Mouse (Mus musculus): ENCODE data around the gene Rtp3. TPM values are rescaled to one million over a fixed set of nuclear protein-coding genes. Genes with fewer than 3 reads are reported as not detected.
A peak's percentile ranks its signal among the peaks of the same experiment; 100 is the strongest.

Rtp3 gene
- polyA plus RNA-seq, 1 experiment: not detected

- TF ChIP-seq POLR2A (IDR thresholded peaks at IDR 0.05; ENCODE audit: insufficient read depth, low read depth, low read length): no peak
- TF ChIP-seq CTCF (IDR thresholded peaks at IDR 0.05; ENCODE audit: insufficient read depth, low read depth, low read length): no peak
- WGBS: 96% methylated on average over 8 of the region's 8 CpGs
- H3K27ac ChIP-seq (ENCODE audit: insufficient read depth, low read depth, low read length): no peak overlapping the region
- no peaks in the 10 kb centered on the region for H3K4me1 ChIP-seq (ENCODE audit: control insufficient read depth, insufficient read depth, low read length)
- H3K4me3 ChIP-seq (ENCODE audit: insufficient read depth, low read depth, low read length): no peak overlapping the region
Observed at GRCm38 (mm10) chr9:110961386-110961785, 29.0 kb downstream of the Rtp3 start.

DNA sequence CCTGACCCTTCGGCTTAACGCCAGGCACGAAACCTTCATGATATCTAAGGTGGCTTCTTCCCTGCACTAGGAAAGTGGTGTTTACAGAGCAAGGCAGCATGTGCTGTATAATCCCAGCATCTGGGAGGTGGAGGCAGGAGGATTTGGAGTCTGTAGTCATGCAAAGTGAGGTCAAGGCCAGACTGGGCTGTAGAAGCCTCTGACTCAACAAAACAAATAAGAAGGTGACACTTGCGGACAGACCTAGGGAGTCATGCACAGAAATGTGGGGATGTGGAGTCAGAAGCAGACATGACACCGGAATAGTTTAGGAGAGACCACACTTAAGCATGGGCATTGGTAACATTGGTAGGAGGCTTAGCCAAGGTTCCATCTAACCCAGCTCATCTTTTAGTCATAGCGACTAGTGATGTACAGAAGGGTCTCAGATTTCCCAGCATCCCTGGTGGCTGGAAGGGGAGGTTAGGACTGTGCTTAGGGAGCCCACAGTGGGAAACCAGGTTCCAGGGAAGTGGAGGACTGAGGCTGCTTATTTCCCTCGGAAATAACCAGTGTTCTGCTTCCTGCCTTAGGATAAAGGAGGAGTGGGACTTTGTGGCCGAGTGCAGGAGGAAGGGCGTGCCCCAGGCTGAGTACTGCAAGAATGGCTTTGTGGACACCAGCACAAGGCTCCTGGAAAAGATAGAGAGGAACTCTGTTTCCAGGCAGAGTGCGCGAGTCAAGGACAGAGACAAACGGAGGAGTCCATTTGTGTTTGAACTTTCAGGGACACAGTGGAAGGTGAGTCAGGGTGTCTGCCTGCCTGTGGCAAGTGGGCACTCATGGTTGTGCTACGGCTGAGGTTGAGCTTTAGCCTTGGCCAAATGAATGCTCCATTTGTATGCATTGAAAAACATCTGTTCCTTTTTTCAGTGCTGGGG, 29.9 kb downstream of the Rtp3 start:
- WGBS: 88% methylated on average over 13 of the region's 13 CpGs
- H3K27ac ChIP-seq (ENCODE audit: insufficient read depth, low read depth, low read length): no peak overlapping the region
- no peaks in the 10 kb centered on the region for H3K4me1 ChIP-seq (ENCODE audit: control insufficient read depth, insufficient read depth, low read length)
- TF ChIP-seq CTCF (IDR thresholded peaks at IDR 0.05; ENCODE audit: insufficient read depth, low read depth, low read length) (no peak), POLR2A (IDR thresholded peaks at IDR 0.05; ENCODE audit: insufficient read depth, low read depth, low read length) (no peak)
- no peak overlapping the region for H3K4me3 ChIP-seq (ENCODE audit: insufficient read depth, low read depth, low read length)

DNA sequence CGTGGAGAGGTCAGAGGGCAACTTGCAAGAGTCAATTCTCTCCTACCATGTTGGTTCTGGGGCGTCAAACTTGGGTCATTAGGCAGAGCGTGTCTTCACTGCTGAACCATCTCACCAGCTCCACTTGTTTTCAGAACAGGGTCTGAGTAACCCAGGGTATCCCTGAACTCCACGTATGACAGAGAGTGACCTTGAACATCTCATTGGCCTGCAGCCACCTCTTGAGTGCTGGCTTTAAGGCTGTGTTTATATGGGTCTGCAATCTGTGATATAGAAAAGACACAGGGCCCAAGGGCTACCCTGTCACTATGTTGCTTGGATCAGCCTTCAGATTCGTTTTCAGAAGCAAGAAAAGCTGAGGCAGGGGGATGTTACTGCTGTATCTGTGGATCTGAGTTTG, 30.7 kb downstream of the Rtp3 start:
- no peak overlapping the region for H3K4me3 ChIP-seq (ENCODE audit: insufficient read depth, low read depth, low read length)
- 86% methylated on average over 5 of the region's 5 CpGs for WGBS

GRCm38 (mm10) chr9:110955962-110956361, 34.4 kb downstream of the Rtp3 start:
- Histone ChIP-seq H3K4me1 (ENCODE audit: control insufficient read depth, insufficient read depth, low read length) (no peaks in the 10 kb centered on the region), H3K4me3 (ENCODE audit: insufficient read depth, low read depth, low read length) (no peak overlapping the region), H3K27ac (ENCODE audit: insufficient read depth, low read depth, low read length) (no peak overlapping the region)
- TF ChIP-seq POLR2A (IDR thresholded peaks at IDR 0.05; ENCODE audit: insufficient read depth, low read depth, low read length) (no peak), CTCF (IDR thresholded peaks at IDR 0.05; ENCODE audit: insufficient read depth, low read depth, low read length) (no peak)
- 84% methylated on average over 6 of the region's 6 CpGs for WGBS

More for the DNA sequence above, 30.7 kb downstream of the Rtp3 start:
- Histone ChIP-seq H3K4me1 (ENCODE audit: control insufficient read depth, insufficient read depth, low read length) (no peaks in the 10 kb centered on the region), H3K27ac (ENCODE audit: insufficient read depth, low read depth, low read length) (no peak overlapping the region)
- TF ChIP-seq POLR2A (IDR thresholded peaks at IDR 0.05; ENCODE audit: insufficient read depth, low read depth, low read length): no peak
- TF ChIP-seq CTCF (IDR thresholded peaks at IDR 0.05; ENCODE audit: insufficient read depth, low read depth, low read length): no peak

GRCm38 (mm10) chr9:110954681-110955445, 35.5 kb downstream of the Rtp3 start:
- Histone ChIP-seq H3K27ac (ENCODE audit: insufficient read depth, low read depth, low read length) (no peak overlapping the region), H3K4me1 (ENCODE audit: control insufficient read depth, insufficient read depth, low read length) (no peaks in the 10 kb centered on the region), H3K4me3 (ENCODE audit: insufficient read depth, low read depth, low read length) (no peak overlapping the region)
- TF ChIP-seq CTCF (IDR thresholded peaks at IDR 0.05; ENCODE audit: insufficient read depth, low read depth, low read length): no peak
- no peak for TF ChIP-seq POLR2A (IDR thresholded peaks at IDR 0.05; ENCODE audit: insufficient read depth, low read depth, low read length)
- 52% methylated on average over 2 of the region's 2 CpGs for WGBS

GRCm38 (mm10) chr9:110953550-110954461, 36.6 kb downstream of the Rtp3 start:
- peak overlapping the region; percentile 16; the same call in 1 of the 2 replicates for H3K27ac ChIP-seq (ENCODE audit: insufficient read depth, low read depth, low read length)
- H3K4me1 ChIP-seq (ENCODE audit: control insufficient read depth, insufficient read depth, low read length): no peaks in the 10 kb centered on the region
- TF ChIP-seq POLR2A (IDR thresholded peaks at IDR 0.05; ENCODE audit: insufficient read depth, low read depth, low read length): peak; percentile 30; the same call in 1 of the 2 replicates
- peak; percentile 58 for TF ChIP-seq CTCF (IDR thresholded peaks at IDR 0.05; ENCODE audit: insufficient read depth, low read depth, low read length)
- under 1% methylated on average over 44 of the region's 44 CpGs for whole genome bisulfite sequencing
- H3K4me3 ChIP-seq (ENCODE audit: insufficient read depth, low read depth, low read length): peak overlapping the region; percentile 78

DNA sequence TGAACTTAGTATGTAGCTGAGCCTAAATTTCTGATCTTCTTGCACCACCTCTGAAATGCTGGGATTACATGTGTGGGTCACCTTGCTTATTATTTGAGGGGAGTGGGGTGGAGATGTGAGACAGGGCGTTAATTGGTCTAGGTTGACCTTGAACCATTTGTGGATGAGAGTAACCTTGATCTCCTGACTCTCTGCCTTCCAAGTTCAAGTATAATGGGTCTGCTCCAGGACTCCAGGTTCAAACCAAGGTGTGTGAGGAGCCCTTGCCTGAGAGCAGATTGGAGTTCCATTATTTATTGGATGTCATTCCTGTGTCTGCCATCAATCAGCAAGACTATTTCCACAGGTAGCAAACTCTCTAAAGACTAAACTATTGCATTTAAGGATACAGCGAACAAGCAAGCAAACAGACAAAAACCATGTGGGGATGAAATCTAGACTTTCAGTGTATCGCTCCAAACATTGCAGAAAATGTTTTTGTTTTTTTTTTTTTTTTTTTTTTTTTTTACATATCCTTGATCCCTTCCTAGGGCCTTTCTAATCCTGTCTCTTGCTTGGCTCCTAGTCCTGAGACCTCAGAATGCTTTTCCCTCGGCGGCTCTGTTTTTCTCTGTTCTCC, 37.3 kb downstream of the Rtp3 start:
- peak overlapping the region; percentile 78 for H3K4me3 ChIP-seq (ENCODE audit: insufficient read depth, low read depth, low read length)
- H3K4me1 ChIP-seq (ENCODE audit: control insufficient read depth, insufficient read depth, low read length): no peaks in the 10 kb centered on the region
- 34% methylated on average over 5 of the region's 5 CpGs for WGBS
- H3K27ac ChIP-seq (ENCODE audit: insufficient read depth, low read depth, low read length): peak overlapping the region; percentile 16; the same call in 1 of the 2 replicates
- no peak for TF ChIP-seq CTCF (IDR thresholded peaks at IDR 0.05; ENCODE audit: insufficient read depth, low read depth, low read length)
- no peak for TF ChIP-seq POLR2A (IDR thresholded peaks at IDR 0.05; ENCODE audit: insufficient read depth, low read depth, low read length)

GRCm38 (mm10) chr9:110952398-110952797, 38.0 kb downstream of the Rtp3 start:
- WGBS: 53% methylated on average over 6 of the region's 6 CpGs

More at GRCm38 (mm10) chr9:110952398-110952797, 38.0 kb downstream of the Rtp3 start:
- Histone ChIP-seq H3K4me1 (ENCODE audit: control insufficient read depth, insufficient read depth, low read length) (no peaks in the 10 kb centered on the region), H3K4me3 (ENCODE audit: insufficient read depth, low read depth, low read length) (no peak overlapping the region), H3K27ac (ENCODE audit: insufficient read depth, low read depth, low read length) (no peak overlapping the region)
- TF ChIP-seq CTCF (IDR thresholded peaks at IDR 0.05; ENCODE audit: insufficient read depth, low read depth, low read length) (no peak), POLR2A (IDR thresholded peaks at IDR 0.05; ENCODE audit: insufficient read depth, low read depth, low read length) (no peak)
